Mouse (Mus musculus) embryonic facial prominence, embryonic 12.5 days (tissue): ENCODE measurements at regions not wholly inside any gene's neighbourhood (a gene's known extent, or its start where the extent isn't known, plus 50 kb on each side); places are given as distances from the start of the nearest gene placed in this dataset.

ENCODE experiments used
- ATAC-seq: fragments of 200-750 bp; cut with Nextera tagmentation; 2 replicates; pipeline ENCODE4 v1.8.0; 2017; ENCODE audit not compliant: insufficient number of reproducible peaks, insufficient read depth, low FRiP score, low TSS enrichment
- H3K27ac ChIP-seq: fragments of 300-500 bp; sonication (generic); 2 replicates; pipeline ENCODE4 v1.5.1; 2016; ENCODE audit warnings: mild to moderate bottlenecking
- H3K27me3 ChIP-seq: fragments of 300-500 bp; sonication (generic); 2 replicates; pipeline ENCODE4 v1.6.1; 2016; ENCODE audit warnings: mild to moderate bottlenecking, moderate library complexity
- H3K36me3 ChIP-seq: fragments of 300-500 bp; sonication (generic); 2 replicates; pipeline ENCODE4 v1.6.1; 2016; ENCODE audit warnings: mild to moderate bottlenecking
- H3K4me1 ChIP-seq: fragments of 300-500 bp; sonication (generic); 2 replicates; pipeline ENCODE4 v1.6.1; 2016
- H3K4me2 ChIP-seq: fragments of 300-500 bp; sonication (generic); replicated peaks from 2 replicates; pipeline ENCODE4 v1.6.1; 2016; ENCODE audit warnings: mild to moderate bottlenecking, moderate library complexity
- H3K4me3 ChIP-seq: fragments of 300-500 bp; sonication (generic); 2 replicates; pipeline ENCODE4 v1.5.1; 2016; ENCODE audit warnings: mild to moderate bottlenecking
- H3K9ac ChIP-seq: fragments of 300-500 bp; sonication (generic); 2 replicates; pipeline ENCODE4 v1.6.1; 2016; ENCODE audit warnings: mild to moderate bottlenecking, moderate library complexity
- H3K9me3 ChIP-seq: fragments of 300-500 bp; sonication (generic); 2 replicates; pipeline ENCODE4 v1.6.1; 2016; ENCODE audit warnings: mild to moderate bottlenecking, moderate library complexity
- WGBS: fragments of 180-500 bp; shearing (Covaris S2); methylation state at CpG from one replicate; pipeline ENCODE4 v1.1.7; 2016; 5-methylcytosine and 5-hydroxymethylcytosine counted together

GRCm38 (mm10) chr17:68172838-68173237 is 100.8 kb upstream of the L3mbtl4 start:
- H3K4me1 ChIP-seq = no peaks in the 10 kb centered on the region
- H3K27me3 ChIP-seq = no peaks in the 10 kb centered on the region
- no peak overlapping the region for H3K4me3 ChIP-seq
- H3K27ac ChIP-seq = no peak overlapping the region
- H3K36me3 ChIP-seq = no peaks in the 10 kb centered on the region
- no peak overlapping the region for H3K9ac ChIP-seq
- H3K4me2 ChIP-seq = no peak overlapping the region
- WGBS = 88% methylated on average over 7 of the region's 7 CpGs
- no peaks in the 10 kb centered on the region for H3K9me3 ChIP-seq
- ATAC-seq = no peak

- no peaks in the 10 kb centered on the region for H3K36me3 ChIP-seq
- no peaks in the 10 kb centered on the region for H3K4me1 ChIP-seq
- no peaks in the 10 kb centered on the region for H3K27me3 ChIP-seq
- WGBS = 60% methylated on average over 9 of the region's 9 CpGs
- no peak for ATAC-seq
- H3K27ac ChIP-seq = no peak overlapping the region
- no peak overlapping the region for H3K4me2 ChIP-seq
- no peak overlapping the region for H3K9ac ChIP-seq
- H3K9me3 ChIP-seq = no peaks in the 10 kb centered on the region
- H3K4me3 ChIP-seq = no peak overlapping the region
Measured at GRCm38 (mm10) chr17:68176611-68177165, 96.9 kb upstream of the L3mbtl4 start.

GRCm38 (mm10) chr17:68177835-68178234 is 95.8 kb upstream of the L3mbtl4 start:
- ATAC-seq = no peak
- Histone ChIP-seq H3K36me3 (no peaks in the 10 kb centered on the region), H3K4me1 (no peaks in the 10 kb centered on the region), H3K9me3 (no peaks in the 10 kb centered on the region), H3K4me3 (no peak overlapping the region), H3K27me3 (no peaks in the 10 kb centered on the region), H3K9ac (no peak overlapping the region), H3K4me2 (no peak overlapping the region), H3K27ac (no peak overlapping the region)
- WGBS = 27% methylated on average over 2 of the region's 2 CpGs

GRCm38 (mm10) chr17:68185385-68185784 is 88.2 kb upstream of the L3mbtl4 start:
- 20% methylated on average over 2 of the region's 2 CpGs for WGBS
- Histone ChIP-seq H3K36me3 (no peaks in the 10 kb centered on the region), H3K9me3 (no peaks in the 10 kb centered on the region), H3K9ac (no peak overlapping the region), H3K4me2 (no peak overlapping the region), H3K4me1 (peaks cover 4% of the 10 kb centered on the region; the same call in 1 of the 2 replicates), H3K27me3 (no peaks in the 10 kb centered on the region), H3K27ac (no peak overlapping the region), H3K4me3 (no peak overlapping the region)
- ATAC-seq = no peak

GRCm38 (mm10) chr17:68189888-68190287 is 83.7 kb upstream of the L3mbtl4 start:
- whole genome bisulfite sequencing = 77% methylated on average over 4 of the region's 4 CpGs
- ATAC-seq = no peak
- Histone ChIP-seq H3K27me3 (no peaks in the 10 kb centered on the region), H3K9me3 (no peaks in the 10 kb centered on the region), H3K4me1 (peaks cover 4% of the 10 kb centered on the region; the same call in 1 of the 2 replicates), H3K4me3 (no peak overlapping the region), H3K36me3 (no peaks in the 10 kb centered on the region), H3K9ac (no peak overlapping the region), H3K27ac (no peak overlapping the region), H3K4me2 (no peak overlapping the region)

GRCm38 (mm10) chr17:68205545-68205944 is 68.1 kb upstream of the L3mbtl4 start:
- Histone ChIP-seq H3K4me2 (no peak overlapping the region), H3K4me1 (0 out of 2 replicates have a peak, but pooled peaks cover 2% of the 10 kb centered on the region), H3K9me3 (no peaks in the 10 kb centered on the region), H3K4me3 (no peak overlapping the region), H3K27ac (no peak overlapping the region), H3K36me3 (no peaks in the 10 kb centered on the region), H3K9ac (no peak overlapping the region), H3K27me3 (no peaks in the 10 kb centered on the region)
- 85% methylated on average over 4 of the region's 4 CpGs for WGBS
- no peak for ATAC-seq

GRCm38 (mm10) chr17:68208837-68209236 is 64.8 kb upstream of the L3mbtl4 start:
- no peak for ATAC-seq
- 56% methylated on average over 2 of the region's 2 CpGs for WGBS

GRCm38 (mm10) chr17:68210313-68211254 is 63.0 kb upstream of the L3mbtl4 start:
- no peak for ATAC-seq
- H3K9me3 ChIP-seq = no peaks in the 10 kb centered on the region
- no peaks in the 10 kb centered on the region for H3K36me3 ChIP-seq
- no peaks in the 10 kb centered on the region for H3K27me3 ChIP-seq
- no peak overlapping the region for H3K27ac ChIP-seq
- no peak overlapping the region for H3K9ac ChIP-seq
- 0 out of 2 replicates have a peak, but pooled peaks cover 6% of the 10 kb centered on the region for H3K4me1 ChIP-seq
- 25% methylated on average over 14 of the region's 14 CpGs for WGBS
- peak overlapping the region; percentile 25 for H3K4me2 ChIP-seq
- no peak overlapping the region for H3K4me3 ChIP-seq

More at GRCm38 (mm10) chr17:68208837-68209236, 64.8 kb upstream of the L3mbtl4 start:
- Histone ChIP-seq H3K4me1 (0 out of 2 replicates have a peak, but pooled peaks cover 6% of the 10 kb centered on the region), H3K27ac (no peak overlapping the region), H3K4me2 (no peak overlapping the region), H3K27me3 (no peaks in the 10 kb centered on the region), H3K9ac (no peak overlapping the region), H3K4me3 (no peak overlapping the region), H3K9me3 (no peaks in the 10 kb centered on the region), H3K36me3 (no peaks in the 10 kb centered on the region)

- no peak for ATAC-seq
- Histone ChIP-seq H3K4me3 (no peak overlapping the region), H3K4me1 (no peaks in the 10 kb centered on the region), H3K27me3 (no peaks in the 10 kb centered on the region), H3K9me3 (no peaks in the 10 kb centered on the region), H3K4me2 (no peak overlapping the region), H3K36me3 (no peaks in the 10 kb centered on the region), H3K9ac (no peak overlapping the region), H3K27ac (no peak overlapping the region)
- WGBS = 76% methylated on average over 4 of the region's 4 CpGs
Measured at GRCm38 (mm10) chr17:68218246-68218645, 55.4 kb upstream of the L3mbtl4 start.

GRCm38 (mm10) chr17:68223170-68223569 is 50.4 kb upstream of the L3mbtl4 start:
- H3K4me2 ChIP-seq = no peak overlapping the region
- no peak overlapping the region for H3K9ac ChIP-seq
- H3K27me3 ChIP-seq = no peaks in the 10 kb centered on the region
- ATAC-seq = no peak
- 0 out of 2 replicates have a peak, but pooled peaks cover 5% of the 10 kb centered on the region for H3K9me3 ChIP-seq
- H3K27ac ChIP-seq = no peak overlapping the region
- WGBS = 89% methylated on average over 3 of the region's 3 CpGs
- H3K4me1 ChIP-seq = no peaks in the 10 kb centered on the region
- H3K36me3 ChIP-seq = no peaks in the 10 kb centered on the region
- no peak overlapping the region for H3K4me3 ChIP-seq
